Mouse (Mus musculus) liver, adult 2 months (tissue): ENCODE data around the gene Sorl1. TPM values are rescaled to one million over a fixed set of nuclear protein-coding genes. Genes with fewer than 3 reads are reported as not detected.

Source experiments
- DNase-seq: peaks from one replicate; pipeline ENCODE4 v3.0.0-alpha.2; 2011; ENCODE audit warnings: low read depth, low spot score; ENCODE audit errors: extremely low read depth
- H3K27ac ChIP-seq: fragments of 200-500 bp; replicated peaks from 2 replicates; pipeline ENCODE4 v1.5.1; 2012; ENCODE audit warnings: low read depth, mild to moderate bottlenecking, control low read depth, inconsistent platforms, low read length; ENCODE audit not compliant: insufficient read depth
- H3K27me3 ChIP-seq: fragments of 200-500 bp; 2 replicates; pipeline ENCODE4 v1.6.1; 2012; ENCODE audit warnings: mild to moderate bottlenecking, moderate library complexity, low read length, inconsistent platforms; ENCODE audit not compliant: control insufficient read depth, insufficient read depth
- H3K36me3 ChIP-seq: fragments of 200-500 bp; 2 replicates; pipeline ENCODE4 v1.6.1; 2012; ENCODE audit warnings: low read length, inconsistent platforms; ENCODE audit not compliant: control insufficient read depth, insufficient read depth
- H3K4me1 ChIP-seq: fragments of 200-500 bp; 2 replicates; pipeline ENCODE4 v1.6.1; 2011; ENCODE audit warnings: low read length; ENCODE audit not compliant: control insufficient read depth, insufficient read depth
- H3K4me3 ChIP-seq: fragments of 200-500 bp; 2 replicates; pipeline ENCODE4 v1.5.1; 2011; ENCODE audit warnings: low read depth, mild to moderate bottlenecking, control low read depth, low read length, moderate library complexity; ENCODE audit not compliant: insufficient read depth
- H3K79me2 ChIP-seq: fragments of 200-500 bp; 2 replicates; pipeline ENCODE4 v1.6.1; 2012; ENCODE audit warnings: inconsistent platforms, mild to moderate bottlenecking, low read length, moderate library complexity; ENCODE audit not compliant: control insufficient read depth, insufficient read depth
- H3K9ac ChIP-seq: fragments of 200-500 bp; 2 replicates; pipeline ENCODE4 v1.6.1; 2012; ENCODE audit warnings: low read depth, mild to moderate bottlenecking, control low read depth, inconsistent platforms, low read length
- CTCF ChIP-seq: fragments of 200-500 bp; IDR thresholded peaks from 2 replicates; pipeline ENCODE4 v1.5.1; 2011; ENCODE audit warnings: low read depth, low read length, control low read depth
- POLR2A ChIP-seq: fragments of 200-500 bp; IDR thresholded peaks from 2 replicates; pipeline ENCODE4 v1.6.1; 2011; ENCODE audit warnings: low read length, control low read depth; ENCODE audit not compliant: insufficient read depth; ENCODE audit errors: extremely low read depth
- WGBS: fragments of 180-500 bp; shearing (Covaris S2); methylation state at CpG from one replicate; pipeline ENCODE4 v1.1.7; 2018; 5-methylcytosine and 5-hydroxymethylcytosine counted together
- polyA plus RNA-seq: library from polyadenylated mRNA; depleted of rRNA; stranded (reverse); fragments of >200 nt; gene quantifications from 2 replicates; pipeline ENCODE4 v1.2.3, GENCODE M21; 2012
- total RNA-seq: library from RNA; depleted of rRNA; stranded (reverse); fragments of >200 nt; gene quantifications from 2 replicates; pipeline ENCODE4 v1.2.3, GENCODE M21; 2014

Sorl1 gene
- total and polyA plus RNA-seq, 2 experiments = 1.4 to 2.3 TPM

GRCm38 (mm10) chr9:42127983-42128382 lies 3.9 kb upstream of the Sorl1 start:
- Histone ChIP-seq H3K4me3 (no peak overlapping the region), H3K9ac (no peak overlapping the region), H3K79me2 (no peaks in the 10 kb centered on the region), H3K27ac (no peak overlapping the region), H3K36me3 (no peaks in the 10 kb centered on the region), H3K27me3 (no peaks in the 10 kb centered on the region; the same call in 1 of the 2 replicates), H3K4me1 (peaks cover 2% of the 10 kb centered on the region; the same call in 1 of the 2 replicates)
- WGBS = 78% methylated on average over 5 of the region's 5 CpGs
- peak; percentile 31 for DNase-seq
- TF ChIP-seq CTCF = no peak
- TF ChIP-seq POLR2A = no peak

- Histone ChIP-seq H3K27me3 (no peaks in the 10 kb centered on the region; the same call in 1 of the 2 replicates), H3K27ac (no peak overlapping the region)
- TF ChIP-seq POLR2A (no peak), CTCF (no peak)
Measured at GRCm38 (mm10) chr9:42125262-42125982, 1.3 kb upstream of the Sorl1 start.

GRCm38 (mm10) chr9:42123204-42123603 lies 893 bp downstream of the Sorl1 start:
- no peak for TF ChIP-seq POLR2A
- TF ChIP-seq CTCF = no peak
- Histone ChIP-seq H3K27ac (no peak overlapping the region), H3K79me2 (no peaks in the 10 kb centered on the region), H3K36me3 (no peaks in the 10 kb centered on the region), H3K4me1 (peaks cover 2% of the 10 kb centered on the region; the same call in 1 of the 2 replicates), H3K27me3 (no peaks in the 10 kb centered on the region; the same call in 1 of the 2 replicates), H3K4me3 (no peak overlapping the region), H3K9ac (no peak overlapping the region)
- WGBS = 38% methylated on average over 11 of the region's 11 CpGs
- no peak for DNase-seq

More at GRCm38 (mm10) chr9:42125262-42125982, 1.3 kb upstream of the Sorl1 start:
- no peaks in the 10 kb centered on the region for H3K79me2 ChIP-seq
- 76% methylated on average over 9 of the region's 9 CpGs for WGBS
- peaks cover 2% of the 10 kb centered on the region; the same call in 1 of the 2 replicates for H3K4me1 ChIP-seq
- DNase-seq = no peak
- H3K9ac ChIP-seq = no peak overlapping the region
- no peak overlapping the region for H3K4me3 ChIP-seq
- H3K36me3 ChIP-seq = no peaks in the 10 kb centered on the region

GRCm38 (mm10) chr9:42122441-42122840 lies 1.7 kb downstream of the Sorl1 start:
- no peak overlapping the region for H3K27ac ChIP-seq

GRCm38 (mm10) chr9:42121631-42122354 lies 2.3 kb downstream of the Sorl1 start:
- Histone ChIP-seq H3K9ac (no peak overlapping the region), H3K4me3 (no peak overlapping the region), H3K79me2 (no peaks in the 10 kb centered on the region), H3K27me3 (no peaks in the 10 kb centered on the region; the same call in 1 of the 2 replicates), H3K27ac (no peak overlapping the region), H3K4me1 (peaks cover 2% of the 10 kb centered on the region; the same call in 1 of the 2 replicates), H3K36me3 (no peaks in the 10 kb centered on the region)
- no peak for DNase-seq
- no peak for TF ChIP-seq CTCF
- 86% methylated on average over 10 of the region's 10 CpGs for WGBS

More at GRCm38 (mm10) chr9:42122441-42122840, 1.7 kb downstream of the Sorl1 start:
- no peak for TF ChIP-seq CTCF
- no peak for TF ChIP-seq POLR2A
- H3K4me3 ChIP-seq = no peak overlapping the region
- H3K27me3 ChIP-seq = no peaks in the 10 kb centered on the region; the same call in 1 of the 2 replicates
- H3K79me2 ChIP-seq = no peaks in the 10 kb centered on the region
- H3K36me3 ChIP-seq = no peaks in the 10 kb centered on the region
- no peak for DNase-seq
- H3K4me1 ChIP-seq = peaks cover 2% of the 10 kb centered on the region; the same call in 1 of the 2 replicates
- H3K9ac ChIP-seq = no peak overlapping the region
- 80% methylated on average over 6 of the region's 6 CpGs for WGBS
